Mouse (Mus musculus): ENCODE data around the gene Ocel1. TPM values are rescaled to one million over a fixed set of nuclear protein-coding genes. Genes with fewer than 3 reads are reported as not detected.

Gene Ocel1
- polyA plus RNA-seq, 1 experiment from 2014 or later, result 4.2 TPM

- peak within 1 kb of the TSS; percentile 95 for H3K4me2 ChIP-seq
- no peaks in the 10 kb centered on the region for H3K9me3 ChIP-seq
- H3K4me3 ChIP-seq (replicated peaks), result peak within 1 kb of the TSS; percentile 70
- H3K27ac ChIP-seq, result peak within 1 kb of the TSS; percentile 60
- ATAC-seq (ENCODE audit: insufficient number of reproducible peaks, insufficient read depth, low FRiP score, low TSS enrichment, low read depth), result peak; percentile 81
- 18% methylated on average over 33 of the region's 33 CpGs for WGBS
- peaks cover 52% of the 10 kb centered on the region for H3K36me3 ChIP-seq
- peaks cover 16% of the 10 kb centered on the region for H3K4me1 ChIP-seq (replicated peaks)
- no peaks in the 10 kb centered on the region for H3K27me3 ChIP-seq
- peak within 1 kb of the TSS; percentile 73 for H3K9ac ChIP-seq (replicated peaks)
Measured at GRCm38 (mm10) chr8:71405401-71406098, 34.5 kb downstream of the Ocel1 start, which contains the start of gene Ankle1. TSS of gene Ankle1 (plus strand) at chr8:71406010.

GRCm38 (mm10) chr8:71406099-71407015 is 35.3 kb downstream of the Ocel1 start:
- Histone ChIP-seq H3K27me3 (no peaks in the 10 kb centered on the region), H3K4me2 (peak overlapping the region; percentile 95), H3K27ac (peak overlapping the region; percentile 53), H3K4me1 (replicated peaks) (peaks cover 16% of the 10 kb centered on the region), H3K9ac (replicated peaks) (peak overlapping the region; percentile 73), H3K9me3 (no peaks in the 10 kb centered on the region), H3K4me3 (replicated peaks) (peak overlapping the region; percentile 70), H3K36me3 (peaks cover 47% of the 10 kb centered on the region)
- ATAC-seq (ENCODE audit: insufficient number of reproducible peaks, insufficient read depth, low FRiP score, low TSS enrichment, low read depth), result peak; percentile 75
- 1% methylated on average over 55 of the region's 55 CpGs for WGBS

- no peak for ATAC-seq (ENCODE audit: insufficient number of reproducible peaks, insufficient read depth, low FRiP score, low TSS enrichment, low read depth)
- Histone ChIP-seq H3K9me3 (no peaks in the 10 kb centered on the region), H3K9ac (replicated peaks) (no peak overlapping the region), H3K4me2 (peak overlapping the region; percentile 95), H3K36me3 (peaks cover 45% of the 10 kb centered on the region), H3K4me1 (replicated peaks) (peaks cover 21% of the 10 kb centered on the region), H3K27me3 (no peaks in the 10 kb centered on the region), H3K27ac (no peak overlapping the region), H3K4me3 (replicated peaks) (0 out of 2 replicates have a peak overlapping the region, but pooled peaks have one; percentile 70)
- 96% methylated on average over 14 of the region's 14 CpGs for WGBS
Measured at GRCm38 (mm10) chr8:71407441-71407840, 36.3 kb downstream of the Ocel1 start.

- WGBS, result 95% methylated on average over 4 of the region's 4 CpGs
- Histone ChIP-seq H3K36me3 (peaks cover 38% of the 10 kb centered on the region), H3K27ac (no peak overlapping the region), H3K9me3 (no peaks in the 10 kb centered on the region), H3K27me3 (no peaks in the 10 kb centered on the region), H3K9ac (replicated peaks) (no peak overlapping the region), H3K4me3 (replicated peaks) (no peak overlapping the region), H3K4me1 (replicated peaks) (peaks cover 21% of the 10 kb centered on the region), H3K4me2 (no peak overlapping the region)
- ATAC-seq (ENCODE audit: insufficient number of reproducible peaks, insufficient read depth, low FRiP score, low TSS enrichment, low read depth), result no peak
Measured at GRCm38 (mm10) chr8:71408231-71408630, 37.1 kb downstream of the Ocel1 start.

- ATAC-seq (ENCODE audit: insufficient number of reproducible peaks, insufficient read depth, low FRiP score, low TSS enrichment, low read depth), result no peak
- Histone ChIP-seq H3K9me3 (no peaks in the 10 kb centered on the region), H3K4me2 (no peak overlapping the region), H3K9ac (replicated peaks) (no peak overlapping the region), H3K4me3 (replicated peaks) (no peak overlapping the region), H3K4me1 (replicated peaks) (peaks cover 14% of the 10 kb centered on the region), H3K27ac (no peak overlapping the region), H3K27me3 (no peaks in the 10 kb centered on the region), H3K36me3 (peaks cover 30% of the 10 kb centered on the region)
- WGBS, result 48% methylated on average over 11 of the region's 11 CpGs
Measured at GRCm38 (mm10) chr8:71411535-71412273, 40.6 kb downstream of the Ocel1 start.

GRCm38 (mm10) chr8:71422121-71422520 is 51.0 kb downstream of the Ocel1 start:
- Histone ChIP-seq H3K36me3 (no peaks in the 10 kb centered on the region), H3K4me2 (no peak overlapping the region), H3K4me1 (replicated peaks) (no peaks in the 10 kb centered on the region), H3K27ac (no peak overlapping the region), H3K4me3 (replicated peaks) (no peak overlapping the region), H3K27me3 (no peaks in the 10 kb centered on the region), H3K9ac (replicated peaks) (no peak overlapping the region), H3K9me3 (0 out of 2 replicates have a peak, but pooled peaks cover 5% of the 10 kb centered on the region)
- ATAC-seq (ENCODE audit: insufficient number of reproducible peaks, insufficient read depth, low FRiP score, low TSS enrichment, low read depth), result no peak

Other genes with a start within 250 kb of the Ocel1 start
- 28.8 and 37.1 TPM in 2 replicates for gene Myo9b, start 98.6 kb upstream of the Ocel1 start, polyA plus RNA-seq (2016; fragmentation: Nextera tagmentation; extraction: Ambion mirVana)
- 56.1 and 59.1 TPM in 2 replicates for gene Haus8, start 98.4 kb upstream of the Ocel1 start, polyA plus RNA-seq (2016; fragmentation: Nextera tagmentation; extraction: Ambion mirVana)
- gene Use1, start 4.5 kb upstream of the Ocel1 start, polyA plus RNA-seq (2016; fragmentation: Nextera tagmentation; extraction: Ambion mirVana), result 92.7 and 100 TPM in 2 replicates
- 65.8 and 72.4 TPM in 2 replicates for gene Nr2f6, start 10.7 kb downstream of the Ocel1 start, polyA plus RNA-seq (2016; fragmentation: Nextera tagmentation; extraction: Ambion mirVana)
- 7.0 and 7.1 TPM in 2 replicates for gene Ushbp1, start 24.5 kb downstream of the Ocel1 start, polyA plus RNA-seq (2016; fragmentation: Nextera tagmentation; extraction: Ambion mirVana)
- 96.9 TPM in 2 replicates for gene Babam1, start 25.6 kb downstream of the Ocel1 start, polyA plus RNA-seq (2016; fragmentation: Nextera tagmentation; extraction: Ambion mirVana)
- 41.5 and 44.1 TPM in 2 replicates for gene Ankle1, start 34.7 kb downstream of the Ocel1 start, polyA plus RNA-seq (2016; fragmentation: Nextera tagmentation; extraction: Ambion mirVana)
- gene Abhd8, start 92.4 kb downstream of the Ocel1 start, polyA plus RNA-seq (2016; fragmentation: Nextera tagmentation; extraction: Ambion mirVana), result 78.2 and 82.8 TPM in 2 replicates
- gene Mrpl34, start 93.7 kb downstream of the Ocel1 start, polyA plus RNA-seq (2016; fragmentation: Nextera tagmentation; extraction: Ambion mirVana), result 180 and 203 TPM in 2 replicates
- 99.8 and 106 TPM in 2 replicates for gene Dda1, start 97.9 kb downstream of the Ocel1 start, polyA plus RNA-seq (2016; fragmentation: Nextera tagmentation; extraction: Ambion mirVana)
- gene Ano8, start 114.7 kb downstream of the Ocel1 start, polyA plus RNA-seq (2016; fragmentation: Nextera tagmentation; extraction: Ambion mirVana), result 6.8 and 6.9 TPM in 2 replicates
- gene Gtpbp3, start 116.8 kb downstream of the Ocel1 start, polyA plus RNA-seq (2016; fragmentation: Nextera tagmentation; extraction: Ambion mirVana), result 22.1 and 23.2 TPM in 2 replicates
- 59.2 and 62.5 TPM in 2 replicates for gene Plvap, start 140.5 kb downstream of the Ocel1 start, polyA plus RNA-seq (2016; fragmentation: Nextera tagmentation; extraction: Ambion mirVana)
- gene Ccdc194, start 154.4 kb downstream of the Ocel1 start, polyA plus RNA-seq (2016; fragmentation: Nextera tagmentation; extraction: Ambion mirVana), result 0.25 and 0.49 TPM in 2 replicates
- gene Bst2, start 166.2 kb downstream of the Ocel1 start, polyA plus RNA-seq (2016; fragmentation: Nextera tagmentation; extraction: Ambion mirVana), result 8.1 and 11.3 TPM in 2 replicates
- 64.3 and 69.1 TPM in 2 replicates for gene Mvb12a, start 171.6 kb downstream of the Ocel1 start, polyA plus RNA-seq (2016; fragmentation: Nextera tagmentation; extraction: Ambion mirVana)
- 0.13 and 0.26 TPM in 2 replicates for gene Tmem221, start 187.6 kb downstream of the Ocel1 start, polyA plus RNA-seq (2016; fragmentation: Nextera tagmentation; extraction: Ambion mirVana)
- gene Nxnl1, start 195.3 kb downstream of the Ocel1 start, polyA plus RNA-seq (2016; fragmentation: Nextera tagmentation; extraction: Ambion mirVana), result not detected in 2 replicates
- gene Slc27a1, start 197.6 kb downstream of the Ocel1 start, polyA plus RNA-seq (2016; fragmentation: Nextera tagmentation; extraction: Ambion mirVana), result 45.5 and 50.0 TPM in 2 replicates
- gene Pgls, start 220.9 kb downstream of the Ocel1 start, polyA plus RNA-seq (2016; fragmentation: Nextera tagmentation; extraction: Ambion mirVana), result 228 and 243 TPM in 2 replicates
- 4.6 and 6.6 TPM in 2 replicates for gene Fam129c, start 226.3 kb downstream of the Ocel1 start, polyA plus RNA-seq (2016; fragmentation: Nextera tagmentation; extraction: Ambion mirVana)
- 61.4 and 65.9 TPM in 2 replicates for gene Colgalt1, start 239.7 kb downstream of the Ocel1 start, polyA plus RNA-seq (2016; fragmentation: Nextera tagmentation; extraction: Ambion mirVana)

All from limb, embryonic 12.5 days (tissue).